Mouse (Mus musculus): Measurements from ENCODE around the gene Kctd11. TPM values are rescaled to one million over a fixed set of nuclear protein-coding genes. Genes with fewer than 3 reads are reported as not detected.
A peak's percentile ranks its signal among the peaks of the same experiment; 100 is the strongest.

Kctd11 gene
- total RNA-seq, 2 experiments from 2014 or later, result 1.3 to 1.5 TPM

DNA sequence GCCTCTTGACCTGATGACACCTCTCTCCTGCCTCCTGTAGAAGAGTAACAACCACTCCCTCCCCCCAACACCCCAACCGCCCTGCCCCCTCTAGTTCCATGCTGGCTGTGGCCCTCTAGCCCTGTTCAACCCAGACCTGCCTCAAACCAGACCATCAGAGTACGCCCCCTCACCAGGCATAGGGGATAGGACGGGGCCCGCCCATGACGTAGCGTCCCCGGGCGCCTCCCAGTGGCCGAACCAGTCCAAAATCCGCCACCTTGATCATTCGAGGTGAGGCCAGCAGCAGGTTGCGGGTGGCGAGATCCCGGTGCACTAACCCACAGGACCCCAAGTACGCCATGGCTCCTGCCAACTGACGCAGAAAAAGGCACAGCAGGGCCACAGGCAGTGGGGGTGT is 25.9 kb downstream of the Kctd11 start:
- intact Hi-C loops (cut with DNase I), result no loop called here
- DNase-seq, result peak in 1 of 2 experiments; percentile 20

DNA sequence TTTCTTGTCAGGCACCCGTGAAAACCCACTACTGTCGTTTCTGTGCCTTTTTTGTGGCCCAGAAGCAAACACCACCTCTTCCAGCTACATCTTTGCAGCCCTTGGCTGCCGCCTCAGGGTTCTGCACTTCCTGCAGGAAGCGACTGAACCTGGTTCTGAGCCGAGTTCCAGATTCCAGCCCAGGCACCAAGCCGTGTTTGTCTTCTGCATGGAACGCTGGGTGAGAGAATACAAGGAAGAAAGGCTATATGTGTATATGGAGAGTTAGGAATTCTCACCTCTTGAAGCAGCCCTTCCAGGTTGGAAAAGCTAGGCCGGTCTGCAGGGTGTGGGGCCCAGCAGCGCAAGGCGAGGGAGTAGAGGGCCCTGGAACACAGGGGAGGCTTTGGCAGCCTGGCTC is 26.5 kb downstream of the Kctd11 start:
- intact Hi-C loops (cut with DNase I), result no loop called here
- no peak for DNase-seq

DNA sequence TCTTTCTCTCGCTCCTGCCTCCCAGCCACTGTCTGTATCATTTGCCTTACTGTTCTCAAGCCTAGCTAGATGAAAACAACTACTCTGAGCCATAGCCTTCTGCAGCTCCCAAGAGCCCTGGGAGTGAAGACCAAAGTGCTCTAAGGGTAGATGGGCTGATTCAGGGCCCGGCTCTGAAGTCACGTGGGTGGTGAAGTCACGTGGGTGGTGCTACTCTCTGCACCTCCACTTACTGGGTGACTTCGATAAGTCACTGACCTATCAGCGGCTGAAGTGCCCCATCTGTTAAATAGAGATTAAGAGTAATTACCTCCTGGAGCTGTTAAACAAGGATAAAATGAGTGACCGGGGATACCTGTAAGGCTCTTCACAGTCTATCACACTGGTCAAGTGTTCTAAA is 27.2 kb downstream of the Kctd11 start:
- intact Hi-C loops (cut with DNase I), result no loop called here
- no peak for DNase-seq

DNA sequence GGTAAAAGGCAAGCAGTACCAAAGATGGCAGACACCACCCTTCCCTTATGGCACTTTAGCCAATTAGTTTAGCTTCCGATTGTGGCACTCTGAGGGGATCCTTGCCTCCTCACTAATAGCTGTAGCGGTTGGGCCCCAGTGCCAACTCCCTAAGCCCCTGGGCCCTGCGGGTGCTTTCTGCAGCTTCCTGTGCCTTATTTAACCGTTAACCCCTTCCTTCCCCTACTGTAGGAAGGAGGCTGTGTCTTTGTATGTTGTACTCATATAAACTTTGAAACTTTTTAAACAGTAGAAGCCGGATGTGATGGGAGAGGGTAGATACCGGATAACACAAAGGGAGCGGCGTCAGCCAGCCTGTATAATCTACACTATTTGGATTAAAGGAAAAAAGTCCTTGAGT is 30.5 kb downstream of the Kctd11 start:
- DNase-seq, result no peak
- intact Hi-C loops (cut with DNase I), result no loop called here

DNA sequence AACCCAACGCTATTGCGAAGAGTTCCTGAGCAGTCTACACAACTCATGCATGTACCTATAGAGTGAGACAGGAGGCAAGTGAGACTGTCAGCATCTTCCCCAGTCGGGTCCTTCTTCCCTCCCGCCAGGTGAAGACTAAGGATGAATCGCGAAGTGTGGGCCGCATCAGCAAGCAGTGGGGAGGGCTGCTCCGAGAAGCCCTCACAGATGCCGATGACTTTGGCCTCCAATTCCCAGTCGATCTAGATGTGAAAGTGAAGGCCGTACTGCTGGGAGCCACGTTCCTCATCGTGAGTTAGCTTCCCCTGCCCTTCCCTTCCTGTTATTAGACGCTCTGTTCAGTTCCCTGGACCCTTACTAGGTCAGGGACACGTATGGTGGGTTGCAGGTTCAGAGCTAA is 31.3 kb downstream of the Kctd11 start:
- intact Hi-C loops (cut with DNase I), result no loop called here
- no peak for DNase-seq

DNA sequence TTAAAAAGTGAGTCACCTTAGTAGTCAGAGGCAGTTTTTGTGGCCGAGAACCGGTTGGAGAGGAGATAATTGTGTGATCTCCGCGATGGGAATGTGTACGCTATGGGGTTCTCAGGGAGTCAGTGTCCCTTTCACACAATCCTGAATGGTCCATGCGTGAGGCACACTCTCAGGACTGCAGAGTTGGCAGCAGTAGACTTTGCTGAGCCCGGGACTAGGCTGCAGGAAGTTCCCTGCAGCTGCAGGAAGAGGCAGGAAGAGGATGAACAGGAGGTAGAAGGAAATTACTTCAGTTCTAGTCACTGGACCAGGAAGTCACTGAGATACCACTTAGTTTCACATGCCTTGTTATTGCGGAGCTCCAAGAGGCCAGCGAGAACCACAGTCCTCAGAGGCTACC is 32.1 kb downstream of the Kctd11 start:
- intact Hi-C loops (cut with DNase I), result no loop called here

DNA sequence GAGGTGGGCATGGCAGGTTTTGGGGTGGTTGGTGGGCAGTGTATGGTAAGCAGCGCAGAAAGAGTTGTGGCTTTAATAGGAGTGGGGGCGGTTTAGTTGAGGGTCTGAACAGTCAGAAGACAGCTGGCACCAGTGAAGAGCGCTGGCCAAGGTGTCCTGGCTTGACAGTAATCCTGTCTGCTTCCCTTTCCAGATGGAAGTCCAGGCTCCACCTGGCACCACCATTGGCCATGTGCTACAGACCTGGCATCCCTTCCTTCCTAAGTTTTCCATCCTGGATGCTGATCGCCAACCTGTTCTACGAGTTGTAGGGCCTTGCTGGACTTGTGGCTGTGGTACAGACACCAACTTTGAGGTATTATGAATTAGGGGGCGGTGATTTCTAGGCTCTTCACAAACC is 33.2 kb downstream of the Kctd11 start:
- intact Hi-C loops (cut with DNase I), result no loop called here

More for the DNA sequence above, 32.1 kb downstream of the Kctd11 start:
- DNase-seq, result no peak

DNA sequence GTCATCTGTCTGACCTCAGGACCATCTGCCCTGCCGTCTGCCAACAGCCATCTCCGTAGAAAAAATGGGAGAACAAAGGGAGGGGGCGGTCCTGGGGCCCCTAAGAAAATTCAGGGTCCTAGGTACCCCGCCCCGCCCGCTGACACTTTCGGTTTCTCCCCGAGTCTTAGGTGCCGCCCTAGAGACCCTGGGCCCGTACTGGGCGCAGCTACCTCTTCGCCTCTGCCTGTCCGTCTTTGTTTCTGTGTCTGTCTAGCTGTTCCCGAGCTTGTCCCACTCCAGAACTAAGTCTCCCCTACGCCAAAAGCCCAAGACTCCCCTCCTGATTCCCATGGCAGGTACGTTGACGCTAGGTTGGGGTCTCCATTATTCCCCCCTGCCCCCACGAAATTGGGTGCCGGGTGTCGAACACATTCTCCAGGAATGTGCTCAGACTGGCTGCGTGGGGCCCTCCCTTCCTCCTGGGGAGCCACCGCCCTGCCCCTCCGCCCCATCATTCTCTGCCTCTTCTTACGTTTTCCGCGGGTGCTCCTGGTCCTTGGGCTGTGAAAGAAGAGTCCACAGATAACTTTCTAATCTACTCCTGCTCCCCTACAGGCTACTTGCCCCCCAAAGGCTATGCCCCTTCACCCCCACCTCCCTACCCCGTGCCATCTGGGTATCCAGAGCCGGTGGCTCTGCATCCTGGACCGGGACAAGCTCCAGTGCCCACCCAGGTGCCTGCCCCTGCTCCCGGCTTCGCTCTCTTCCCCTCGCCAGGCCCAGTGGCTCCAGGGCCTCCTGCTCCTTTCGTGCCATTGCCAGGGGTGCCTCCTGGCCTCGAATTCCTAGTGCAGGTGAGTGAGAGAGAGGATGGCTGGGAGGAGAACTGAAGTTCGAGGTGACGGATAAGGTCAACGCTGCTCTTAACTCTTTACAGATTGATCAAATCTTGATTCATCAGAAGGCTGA is 34.2 kb downstream of the Kctd11 start:
- intact Hi-C loops (cut with DNase I), result no loop called here
- DNase-seq, result no peak

More for the DNA sequence above, 33.2 kb downstream of the Kctd11 start:
- DNase-seq, result no peak

DNA sequence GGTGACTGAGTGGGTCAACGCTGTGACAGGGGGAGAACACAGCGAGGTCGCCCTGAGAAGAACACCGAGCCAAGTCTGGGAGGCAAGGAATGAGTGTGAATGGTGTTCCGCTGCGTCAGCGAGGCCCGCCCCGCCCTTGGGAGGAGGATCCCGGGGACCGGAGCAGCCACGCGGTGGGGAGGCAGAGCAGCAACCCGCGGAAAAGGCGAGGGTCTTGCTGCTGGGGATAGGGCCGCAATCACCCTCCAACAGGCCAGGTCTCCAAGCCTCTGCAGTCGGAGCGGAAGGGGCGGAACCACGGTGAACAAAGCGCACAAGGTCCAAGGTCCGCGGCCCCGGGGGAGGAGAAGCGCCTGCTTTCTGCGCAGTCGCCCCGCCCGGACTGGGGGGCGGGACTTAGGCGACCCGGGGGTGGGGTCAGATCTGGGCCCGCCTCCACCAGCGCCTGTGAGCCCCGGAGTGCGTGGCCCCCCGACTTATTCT is 35.0 kb downstream of the Kctd11 start, which contains the start of gene Plscr3:
Gene Plscr3, plus strand, starts transcription at position 179 of the 483 bp plus-strand sequence.
- intact Hi-C loops (cut with DNase I), result no loop called here

DNA sequence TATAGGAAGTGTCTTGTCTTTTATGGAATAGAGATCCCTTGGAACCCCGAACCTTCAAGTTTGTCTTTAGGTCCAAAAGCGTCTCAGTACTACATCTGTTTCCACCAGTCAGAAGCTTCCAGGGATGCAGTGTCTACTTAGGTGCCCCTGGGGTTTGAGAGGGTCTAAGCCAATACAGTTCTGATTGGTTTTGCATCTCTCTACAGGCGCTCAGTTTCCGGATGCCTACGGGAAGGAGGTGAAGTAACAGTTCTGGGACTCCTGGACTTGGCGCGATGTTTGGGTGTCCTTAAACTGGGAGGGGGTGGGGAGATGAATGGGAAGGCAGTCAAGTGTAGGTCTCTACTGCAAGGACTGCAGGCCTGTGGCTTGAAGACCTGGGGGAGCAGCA is 42.5 kb downstream of the Kctd11 start:
- DNase-seq, result no peak
- intact Hi-C loops (cut with DNase I), result loop anchor here (5.0 kb wide), 1 partner anchor 36 kb away; the partner anchor contains the start of gene Fgf11

More for the DNA sequence above, 35.0 kb downstream of the Kctd11 start, which contains the start of gene Plscr3:
- DNase-seq, result peak; percentile 87 to 92

DNA sequence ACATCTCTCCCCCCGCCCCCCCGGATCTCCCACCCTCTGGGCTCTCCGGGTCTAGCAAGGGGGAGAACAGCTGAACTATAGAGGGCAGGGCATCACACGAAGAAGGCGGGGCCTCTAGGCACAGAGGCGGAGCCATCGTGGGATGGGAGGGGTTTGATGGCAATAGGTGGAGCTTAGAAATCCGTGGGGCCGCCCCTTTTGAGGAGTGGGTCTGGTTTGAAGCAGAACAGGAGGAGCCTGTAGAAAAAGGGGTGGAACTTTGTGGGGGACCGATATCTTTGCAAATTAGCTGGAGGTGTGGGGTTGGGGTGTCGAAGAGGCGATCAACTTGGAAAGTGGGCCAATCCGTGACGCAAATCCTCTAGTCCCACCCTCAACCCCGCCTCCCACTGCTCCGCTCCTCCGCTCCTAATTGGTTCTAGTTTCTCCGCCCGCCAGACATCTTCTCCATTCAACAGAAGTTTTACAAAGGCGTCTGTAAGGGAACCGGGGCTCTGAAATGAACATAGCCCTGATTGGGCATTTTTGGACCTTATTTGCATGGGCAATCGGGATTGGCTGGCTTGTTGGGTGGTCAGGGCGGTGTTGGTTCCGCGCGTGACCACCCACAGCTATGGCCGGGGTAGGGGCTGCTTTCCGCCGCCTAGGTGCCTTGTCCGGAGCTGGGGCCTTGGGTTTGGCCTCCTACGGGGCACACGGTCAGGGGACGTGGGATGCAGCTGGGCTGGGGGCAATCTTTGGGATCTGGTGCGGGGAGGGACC is 43.1 kb downstream of the Kctd11 start, which contains the start of gene Tmem256:
Gene Tmem256, plus strand, starts transcription at position 563 of the 762 bp plus-strand sequence.
- DNase-seq, result peak; percentile 90 to 96
- intact Hi-C loops (cut with DNase I), result loop anchor here (5.0 kb wide), 1 partner anchor 36 kb away; the partner anchor contains the start of gene Fgf11

DNA sequence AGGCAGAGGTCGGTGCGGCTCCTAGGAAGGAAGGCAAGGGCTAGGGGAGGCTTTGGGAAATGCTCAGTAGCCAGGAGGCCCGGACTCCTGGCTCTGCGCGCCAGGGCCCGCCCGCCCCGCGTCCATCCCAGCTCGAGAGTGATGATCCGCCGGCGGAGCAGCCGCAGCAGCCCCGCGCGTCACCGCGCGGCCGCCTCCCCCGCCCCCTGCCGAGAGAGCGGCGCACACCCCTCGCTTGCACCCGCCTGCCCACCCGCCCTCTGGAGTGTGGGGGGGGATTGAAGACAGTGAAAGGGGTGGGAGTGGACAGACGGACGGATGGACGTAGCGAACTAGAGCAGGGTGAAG is 43.6 kb downstream of the Kctd11 start, which contains the start of gene Nlgn2:
Gene Nlgn2, minus strand, starts transcription at position 181 of the 348 bp plus-strand sequence.
- intact Hi-C loops (cut with DNase I), result loop anchor here (5.0 kb wide), 1 partner anchor 35 kb away; the partner anchor contains the start of gene Fgf11
- DNase-seq, result no peak

DNA sequence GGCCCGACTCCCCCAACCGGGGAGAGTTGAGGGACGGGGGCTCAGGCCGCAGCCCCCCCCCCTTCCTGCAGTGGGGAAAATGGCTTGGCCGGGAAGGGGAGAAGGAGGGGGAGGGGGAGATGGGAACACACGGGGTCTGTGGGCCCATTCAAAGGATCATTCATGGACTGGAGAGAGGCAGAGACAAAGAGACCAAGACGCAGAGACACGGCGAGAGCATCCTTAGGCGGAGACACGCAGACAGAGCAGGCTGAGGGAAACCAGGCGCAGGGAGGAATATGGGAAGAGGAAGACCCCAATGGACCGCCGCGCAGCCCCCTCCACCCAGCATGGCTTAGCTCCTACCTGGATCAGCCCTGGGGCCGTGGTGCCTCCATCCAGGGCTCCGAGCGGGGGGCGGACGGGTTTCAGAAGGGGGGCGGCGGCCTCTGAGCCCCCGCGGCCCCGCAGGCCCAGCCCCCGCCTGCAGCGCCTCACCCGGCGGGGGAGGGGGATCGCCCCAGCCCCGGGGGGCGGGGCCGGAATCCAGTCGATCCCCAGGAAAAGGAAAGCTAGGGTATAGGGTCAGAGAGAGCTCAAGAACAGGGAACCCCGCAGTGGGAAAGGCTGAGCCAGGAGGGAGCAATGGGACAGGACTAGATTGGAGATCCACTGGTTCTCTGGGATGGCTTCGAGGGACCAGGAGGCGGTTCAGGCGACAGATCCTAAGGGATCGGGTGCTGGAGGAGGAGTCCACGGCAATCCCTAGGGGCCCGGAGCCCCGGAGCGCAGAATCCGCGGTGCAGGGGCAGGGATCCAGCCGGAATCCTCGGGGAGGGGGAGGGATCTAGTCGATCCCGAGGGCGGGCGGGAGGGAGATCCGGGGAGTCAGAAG is 44.3 kb downstream of the Kctd11 start:
- intact Hi-C loops (cut with DNase I), result loop anchor here (5.0 kb wide), 1 partner anchor 35 kb away; the partner anchor contains the start of gene Fgf11
- DNase-seq, result peak; percentile 26 to 45

DNA sequence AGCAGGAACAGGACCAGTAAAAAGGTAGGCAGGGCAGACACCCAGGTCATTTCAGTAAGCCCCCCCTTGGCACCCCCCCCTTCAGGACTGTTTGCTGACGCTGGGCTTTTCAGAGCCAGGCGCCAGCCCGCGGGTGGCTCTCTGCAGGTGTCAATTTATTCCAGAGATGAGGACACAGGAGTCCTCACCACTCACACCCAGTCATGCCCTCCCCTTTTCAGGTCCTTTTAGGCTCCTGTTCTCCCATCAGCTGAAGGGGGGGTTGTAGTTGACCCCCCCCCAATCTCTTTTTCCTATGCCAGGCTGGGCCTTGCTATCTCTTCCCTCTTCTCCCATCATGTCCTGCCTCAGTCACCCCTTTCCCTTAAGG is 45.3 kb downstream of the Kctd11 start:
- intact Hi-C loops (cut with DNase I), result loop anchor here (5.0 kb wide), 1 partner anchor 34 kb away; the partner anchor contains the start of gene Fgf11
- DNase-seq, result no peak

DNA sequence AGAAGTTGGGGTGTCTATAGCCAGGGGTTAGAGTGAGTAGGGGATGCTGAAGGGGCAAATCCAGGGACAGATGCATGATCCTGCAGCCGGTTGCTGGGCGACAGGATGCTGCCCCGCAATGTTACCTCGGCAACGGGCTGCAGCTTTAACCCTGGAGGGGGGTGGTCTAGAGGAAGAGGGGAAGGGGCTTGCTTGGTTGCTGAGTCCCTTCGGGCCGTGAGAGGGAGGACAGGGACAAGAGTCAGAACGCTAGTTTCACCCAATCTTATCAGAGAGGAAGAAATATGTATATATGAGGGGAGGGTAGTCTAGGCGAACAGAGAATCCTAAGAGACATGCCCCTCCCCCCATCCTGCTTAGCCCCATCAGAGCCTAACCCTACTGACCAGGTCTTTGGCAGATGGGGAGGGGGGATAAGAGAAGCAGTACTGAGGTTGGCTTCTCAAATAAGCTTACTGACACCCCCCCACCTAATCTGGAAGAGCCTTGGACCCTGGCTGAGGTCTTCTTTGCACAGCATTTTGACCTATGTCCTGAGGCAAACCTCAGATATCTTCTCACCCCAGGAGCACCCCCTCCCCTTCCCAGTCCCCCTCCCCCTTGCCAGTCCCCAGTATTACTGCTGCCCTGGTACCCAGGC is 45.8 kb downstream of the Kctd11 start:
- DNase-seq, result no peak
- intact Hi-C loops (cut with DNase I), result loop anchor here (5.0 kb wide), 1 partner anchor 33 kb away; the partner anchor contains the start of gene Fgf11

DNA sequence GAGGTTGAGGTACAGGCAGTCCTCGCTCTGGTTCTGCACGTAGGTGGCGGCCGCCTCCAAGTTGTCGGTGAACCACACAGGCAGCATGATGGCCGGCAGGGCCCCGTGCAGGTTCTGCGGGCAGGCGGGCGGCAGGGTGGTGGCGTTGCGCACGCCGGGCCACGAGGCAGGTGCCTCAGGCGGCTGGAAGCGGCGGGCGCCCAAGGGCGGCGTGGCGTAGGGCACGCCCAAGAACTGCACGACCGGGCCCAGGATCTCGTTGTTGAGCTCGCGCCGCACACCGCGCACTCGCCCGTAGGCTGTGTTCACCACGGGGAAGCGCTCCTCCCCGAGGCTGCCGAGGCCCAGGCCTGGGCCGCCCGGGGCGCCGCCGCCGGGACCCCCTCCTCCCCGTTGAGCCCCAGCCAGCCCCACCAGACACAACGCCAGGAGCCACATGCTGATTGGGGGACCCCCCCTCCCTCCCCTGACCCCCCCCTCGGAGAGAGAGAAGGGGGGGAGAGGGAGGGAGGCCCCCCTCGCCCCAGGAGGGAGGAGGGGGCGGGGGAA is 47.1 kb downstream of the Kctd11 start:
- DNase-seq, result no peak
- intact Hi-C loops (cut with DNase I), result no loop called here

DNA sequence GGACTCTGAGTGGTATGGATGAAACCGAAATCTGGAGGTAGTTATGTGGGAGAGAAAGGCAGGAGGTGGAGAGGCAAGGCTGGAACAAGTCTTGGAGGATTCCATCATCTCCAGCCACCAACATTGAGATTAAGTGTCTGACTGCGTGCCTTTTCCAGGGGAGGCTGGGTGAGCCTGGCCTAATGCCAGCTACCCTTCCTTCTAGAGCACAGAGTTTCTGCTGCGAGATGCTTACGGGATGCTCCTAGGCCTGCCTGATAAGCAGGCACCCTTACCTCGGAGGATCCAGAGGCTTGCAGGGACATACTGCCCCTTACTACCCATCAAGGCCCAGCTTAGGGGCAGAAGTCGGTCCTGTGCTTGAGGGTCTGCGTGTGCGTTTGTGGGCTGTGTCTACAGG is 47.7 kb downstream of the Kctd11 start:
- no peak for DNase-seq
- intact Hi-C loops (cut with DNase I), result no loop called here

DNA sequence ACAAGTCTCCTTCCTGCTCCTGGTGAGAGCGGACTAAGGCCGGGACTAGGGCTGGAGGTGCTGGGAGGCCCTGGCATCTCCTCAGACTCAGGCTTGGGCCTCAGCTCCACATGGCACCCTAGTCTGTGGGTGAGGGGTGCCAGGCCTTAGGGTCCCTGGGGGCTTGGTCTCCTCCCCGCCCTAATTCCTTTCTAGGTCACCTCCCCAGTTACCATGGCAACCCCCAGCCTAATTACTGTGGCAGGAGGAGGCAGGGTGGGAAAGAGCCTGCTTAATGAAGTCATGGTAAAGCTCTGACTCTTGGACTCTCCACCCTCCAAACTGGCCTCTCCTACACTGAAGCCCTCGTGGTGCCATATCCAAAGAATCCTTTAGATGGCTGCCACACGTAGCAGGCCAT is 52.4 kb downstream of the Kctd11 start:
- DNase-seq, result no peak
- intact Hi-C loops (cut with DNase I), result no loop called here

Data from gastrocnemius, postnatal 36 days (tissue).